Mouse (Mus musculus): Measurements from ENCODE around the gene Ftl1. TPM values are rescaled to one million over a fixed set of nuclear protein-coding genes. Genes with fewer than 3 reads are reported as not detected.
A peak's percentile ranks its signal among the peaks of the same experiment; 100 is the strongest.

Gene Ftl1
- total and polyA plus RNA-seq, 3 experiments, result 213 to 903 (median 308) TPM

DNA sequence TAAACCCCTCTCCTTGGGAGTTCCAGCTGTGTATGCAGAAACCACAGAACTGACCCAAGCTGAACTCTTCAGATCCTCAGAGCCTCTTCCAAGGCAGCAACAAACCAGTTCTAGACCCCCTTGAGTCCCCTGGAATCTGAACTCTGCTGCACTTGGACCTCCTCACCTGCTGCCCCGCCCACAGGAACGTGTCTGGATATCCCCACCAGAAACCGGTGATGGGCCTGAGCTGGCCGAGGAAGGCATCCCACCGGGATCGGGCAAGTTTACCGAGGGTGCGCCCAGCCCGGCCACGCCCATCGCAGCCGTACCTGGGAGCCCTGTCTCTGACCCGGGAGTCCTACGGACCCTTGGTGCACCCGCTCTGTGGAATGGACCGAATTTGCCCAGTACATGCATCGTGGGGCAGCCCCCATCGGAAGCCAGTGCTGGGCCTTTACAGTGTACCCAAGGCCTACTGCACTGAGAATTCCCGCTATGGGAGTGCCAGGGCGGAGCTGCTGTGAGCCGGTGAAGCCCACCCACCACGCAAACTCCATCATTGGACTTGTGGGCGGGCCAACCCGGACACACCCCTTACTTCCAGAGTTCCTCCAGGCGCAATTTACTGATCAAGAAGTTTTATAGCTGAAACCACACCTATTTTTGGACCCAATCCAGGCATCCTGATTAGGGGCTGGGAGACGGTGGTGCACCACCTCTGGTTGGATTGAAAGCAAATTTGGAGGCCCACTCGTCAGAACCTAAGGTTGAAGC is 39.6 kb downstream of the Ftl1 start:
- intact Hi-C loops (cut with DNase I), result no loop called here
- WGBS, result 25% methylated on average over 27 of the region's 27 CpGs
- H3K27me3 ChIP-seq (ENCODE audit: control insufficient read depth, insufficient read depth, low read length), result peaks cover 1% of the 10 kb centered on the region; the same call in 1 of the 2 replicates
- H3K9ac ChIP-seq (ENCODE audit: low read depth, low read length), result no peak overlapping the region
- no peak for TF ChIP-seq EP300 (IDR thresholded peaks at IDR 0.05; ENCODE audit: insufficient read depth, low read depth, low read length)
- TF ChIP-seq POLR2A (IDR thresholded peaks at IDR 0.05; ENCODE audit: insufficient read depth, low read depth, low read length), result no peak
- no peak for TF ChIP-seq CTCF (IDR thresholded peaks at IDR 0.05)
- no peaks in the 10 kb centered on the region for H3K36me3 ChIP-seq (ENCODE audit: control insufficient read depth, insufficient read depth, low read length)
- no peak for DNase-seq
- H3K79me2 ChIP-seq (replicated peaks; ENCODE audit: control insufficient read depth, insufficient read depth, low read length), result no peaks in the 10 kb centered on the region
- no peaks in the 10 kb centered on the region for H3K4me1 ChIP-seq (ENCODE audit: control insufficient read depth, insufficient read depth, low read length)
- no peak overlapping the region for H3K27ac ChIP-seq
- H3K4me3 ChIP-seq, result no peak overlapping the region

DNA sequence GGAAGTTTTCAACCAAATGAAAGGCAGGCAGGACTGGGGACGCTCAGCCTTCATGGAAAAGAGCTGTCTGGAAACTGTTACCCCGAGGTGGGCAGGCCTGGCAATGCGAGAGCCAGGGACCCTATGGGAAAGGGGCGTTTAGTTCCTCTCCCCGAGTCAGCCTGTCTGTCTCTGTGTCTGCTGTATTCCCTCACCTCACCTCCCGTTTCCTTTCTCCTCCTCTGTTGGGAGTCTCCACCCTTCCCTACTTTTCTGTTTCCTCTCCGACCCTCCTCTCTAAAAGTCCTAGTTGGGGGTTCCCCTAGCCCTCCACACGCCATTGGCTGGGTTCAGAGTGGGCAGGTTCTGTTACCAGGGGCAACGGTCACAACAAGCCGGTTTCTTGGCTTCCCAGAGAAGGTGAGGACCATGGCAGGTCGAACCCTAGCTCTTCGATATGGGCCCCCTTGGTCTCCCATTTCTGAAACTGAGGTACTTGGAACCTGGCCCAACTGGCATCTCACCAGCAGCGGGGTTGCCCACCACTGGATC is 41.7 kb downstream of the Ftl1 start:
- DNase-seq, result no peak
- intact Hi-C loops (cut with DNase I), result no loop called here
- Histone ChIP-seq H3K4me3 (no peak overlapping the region), H3K4me1 (ENCODE audit: control insufficient read depth, insufficient read depth, low read length) (no peaks in the 10 kb centered on the region), H3K27me3 (ENCODE audit: control insufficient read depth, insufficient read depth, low read length) (peaks cover 6% of the 10 kb centered on the region), H3K27ac (no peak overlapping the region), H3K9ac (ENCODE audit: low read depth, low read length) (no peak overlapping the region), H3K36me3 (ENCODE audit: control insufficient read depth, insufficient read depth, low read length) (no peaks in the 10 kb centered on the region), H3K79me2 (replicated peaks; ENCODE audit: control insufficient read depth, insufficient read depth, low read length) (no peaks in the 10 kb centered on the region)
- TF ChIP-seq CTCF (IDR thresholded peaks at IDR 0.05), result no peak
- TF ChIP-seq POLR2A (IDR thresholded peaks at IDR 0.05; ENCODE audit: insufficient read depth, low read depth, low read length), result no peak
- TF ChIP-seq EP300 (IDR thresholded peaks at IDR 0.05; ENCODE audit: insufficient read depth, low read depth, low read length), result no peak
- 10% methylated on average over 13 of the region's 13 CpGs for WGBS

DNA sequence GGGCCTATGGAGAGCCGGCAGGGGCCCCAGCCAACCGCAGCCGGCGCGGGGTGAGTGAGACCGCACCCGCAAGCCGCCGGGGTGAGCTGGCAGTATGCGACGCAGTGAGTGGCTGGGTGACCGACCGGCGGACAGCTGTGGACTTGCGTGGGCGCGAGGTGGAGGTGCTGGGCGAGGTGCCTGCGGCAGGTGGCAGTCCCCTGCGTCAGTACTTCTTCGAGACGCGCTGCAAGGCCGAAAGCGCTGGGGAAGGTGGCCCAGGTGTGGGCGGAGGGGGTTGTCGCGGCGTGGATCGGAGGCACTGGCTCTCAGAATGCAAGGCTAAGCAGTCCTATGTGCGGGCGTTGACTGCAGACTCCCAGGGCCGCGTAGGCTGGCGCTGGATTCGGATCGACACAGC is 44.0 kb downstream of the Ftl1 start:
- TF ChIP-seq EP300 (IDR thresholded peaks at IDR 0.05; ENCODE audit: insufficient read depth, low read depth, low read length) (no peak), POLR2A (IDR thresholded peaks at IDR 0.05; ENCODE audit: insufficient read depth, low read depth, low read length) (no peak), CTCF (IDR thresholded peaks at IDR 0.05) (no peak)
- intact Hi-C loops (cut with DNase I), result no loop called here
- Histone ChIP-seq H3K9ac (ENCODE audit: low read depth, low read length) (no peak overlapping the region), H3K79me2 (replicated peaks; ENCODE audit: control insufficient read depth, insufficient read depth, low read length) (no peaks in the 10 kb centered on the region), H3K27me3 (ENCODE audit: control insufficient read depth, insufficient read depth, low read length) (peaks cover 6% of the 10 kb centered on the region), H3K4me1 (ENCODE audit: control insufficient read depth, insufficient read depth, low read length) (no peaks in the 10 kb centered on the region), H3K27ac (no peak overlapping the region), H3K36me3 (ENCODE audit: control insufficient read depth, insufficient read depth, low read length) (no peaks in the 10 kb centered on the region), H3K4me3 (no peak overlapping the region)
- WGBS, result 26% methylated on average over 37 of the region's 37 CpGs
- no peak for DNase-seq

DNA sequence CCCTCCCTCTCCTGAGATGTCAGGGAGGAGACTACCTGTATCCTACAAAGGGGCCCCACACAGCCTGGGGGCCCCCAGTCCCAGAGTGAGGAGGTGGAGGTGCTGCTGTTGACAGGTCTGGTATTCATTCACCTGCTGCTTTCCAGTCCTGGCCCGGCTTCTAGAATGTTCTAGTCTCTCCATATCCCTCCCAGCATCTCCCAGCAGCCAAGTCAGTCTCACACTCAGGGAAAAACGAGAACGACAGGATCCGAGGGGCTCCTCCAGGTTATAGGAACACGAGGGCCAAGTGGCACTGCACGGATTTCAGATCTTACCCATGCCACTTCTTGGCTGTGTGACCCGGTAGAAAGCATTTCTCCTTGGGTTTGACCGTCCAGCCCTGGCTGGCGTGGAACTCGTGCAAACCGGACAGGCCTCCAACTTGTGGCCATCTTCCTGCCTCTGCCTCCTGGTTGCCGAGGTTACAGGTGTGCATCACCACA is 44.9 kb downstream of the Ftl1 start:
- Histone ChIP-seq H3K9ac (ENCODE audit: low read depth, low read length) (no peak overlapping the region), H3K27me3 (ENCODE audit: control insufficient read depth, insufficient read depth, low read length) (peaks cover 6% of the 10 kb centered on the region), H3K36me3 (ENCODE audit: control insufficient read depth, insufficient read depth, low read length) (no peaks in the 10 kb centered on the region), H3K4me1 (ENCODE audit: control insufficient read depth, insufficient read depth, low read length) (no peaks in the 10 kb centered on the region), H3K27ac (no peak overlapping the region), H3K4me3 (no peak overlapping the region), H3K79me2 (replicated peaks; ENCODE audit: control insufficient read depth, insufficient read depth, low read length) (no peaks in the 10 kb centered on the region)
- 46% methylated on average over 12 of the region's 12 CpGs for WGBS
- no peak for TF ChIP-seq CTCF (IDR thresholded peaks at IDR 0.05)
- intact Hi-C loops (cut with DNase I), result no loop called here
- DNase-seq, result no peak

DNA sequence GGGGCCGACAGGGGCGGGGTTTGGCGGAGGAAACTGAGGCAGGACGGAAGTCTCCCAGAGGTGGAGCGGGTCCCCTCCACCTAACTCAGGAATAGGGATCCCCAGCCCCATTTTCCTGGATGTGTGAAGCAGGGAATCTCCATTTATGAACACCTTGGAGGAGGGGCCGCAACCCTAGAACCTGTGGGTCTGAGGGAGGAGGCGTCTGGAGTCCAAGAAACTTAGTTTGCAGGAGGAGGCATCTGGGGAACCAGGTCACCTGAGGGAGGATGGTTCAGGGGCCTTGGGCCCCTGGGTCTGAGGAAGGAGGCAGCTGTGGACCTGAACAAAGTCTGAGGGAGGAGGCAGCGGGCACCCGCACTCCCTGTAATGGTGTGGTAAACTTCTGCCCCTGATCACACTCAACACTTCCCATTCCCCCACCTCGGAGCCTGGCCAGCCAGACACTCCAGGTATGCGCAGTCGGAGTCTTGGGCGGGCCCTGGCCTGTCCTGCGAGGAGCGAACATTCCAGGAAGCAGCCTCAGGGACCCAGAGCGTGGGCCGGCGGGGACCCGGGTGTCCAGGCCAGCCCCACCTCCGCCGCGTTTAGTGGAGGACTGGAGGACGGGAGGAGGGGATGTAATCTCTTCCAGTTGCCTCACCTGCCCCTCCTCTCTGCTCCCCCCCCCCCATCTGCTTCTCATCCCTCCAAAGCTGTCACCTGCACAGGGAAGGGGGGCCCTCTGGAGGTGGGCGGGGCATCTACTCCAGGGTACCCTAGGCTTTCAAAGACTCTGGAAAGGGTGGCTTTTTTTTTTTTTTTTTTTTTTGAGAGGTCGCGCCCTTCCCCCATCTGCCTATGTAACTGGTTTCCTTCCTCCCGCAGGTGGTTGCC is 45.6 kb downstream of the Ftl1 start:
- TF ChIP-seq EP300 (IDR thresholded peaks at IDR 0.05; ENCODE audit: insufficient read depth, low read depth, low read length), result no peak
- Histone ChIP-seq H3K4me1 (ENCODE audit: control insufficient read depth, insufficient read depth, low read length) (no peaks in the 10 kb centered on the region), H3K4me3 (peak overlapping the region; percentile 45), H3K9ac (ENCODE audit: low read depth, low read length) (peak overlapping the region; percentile 36), H3K79me2 (replicated peaks; ENCODE audit: control insufficient read depth, insufficient read depth, low read length) (no peaks in the 10 kb centered on the region), H3K27me3 (ENCODE audit: control insufficient read depth, insufficient read depth, low read length) (peaks cover 6% of the 10 kb centered on the region), H3K36me3 (ENCODE audit: control insufficient read depth, insufficient read depth, low read length) (no peaks in the 10 kb centered on the region), H3K27ac (no peak overlapping the region)
- DNase-seq, result no peak
- intact Hi-C loops (cut with DNase I), result no loop called here
- WGBS, result 2% methylated on average over 27 of the region's 27 CpGs
